Mouse (Mus musculus): ENCODE results near the gene Il11.

Gene Il11

DNA sequence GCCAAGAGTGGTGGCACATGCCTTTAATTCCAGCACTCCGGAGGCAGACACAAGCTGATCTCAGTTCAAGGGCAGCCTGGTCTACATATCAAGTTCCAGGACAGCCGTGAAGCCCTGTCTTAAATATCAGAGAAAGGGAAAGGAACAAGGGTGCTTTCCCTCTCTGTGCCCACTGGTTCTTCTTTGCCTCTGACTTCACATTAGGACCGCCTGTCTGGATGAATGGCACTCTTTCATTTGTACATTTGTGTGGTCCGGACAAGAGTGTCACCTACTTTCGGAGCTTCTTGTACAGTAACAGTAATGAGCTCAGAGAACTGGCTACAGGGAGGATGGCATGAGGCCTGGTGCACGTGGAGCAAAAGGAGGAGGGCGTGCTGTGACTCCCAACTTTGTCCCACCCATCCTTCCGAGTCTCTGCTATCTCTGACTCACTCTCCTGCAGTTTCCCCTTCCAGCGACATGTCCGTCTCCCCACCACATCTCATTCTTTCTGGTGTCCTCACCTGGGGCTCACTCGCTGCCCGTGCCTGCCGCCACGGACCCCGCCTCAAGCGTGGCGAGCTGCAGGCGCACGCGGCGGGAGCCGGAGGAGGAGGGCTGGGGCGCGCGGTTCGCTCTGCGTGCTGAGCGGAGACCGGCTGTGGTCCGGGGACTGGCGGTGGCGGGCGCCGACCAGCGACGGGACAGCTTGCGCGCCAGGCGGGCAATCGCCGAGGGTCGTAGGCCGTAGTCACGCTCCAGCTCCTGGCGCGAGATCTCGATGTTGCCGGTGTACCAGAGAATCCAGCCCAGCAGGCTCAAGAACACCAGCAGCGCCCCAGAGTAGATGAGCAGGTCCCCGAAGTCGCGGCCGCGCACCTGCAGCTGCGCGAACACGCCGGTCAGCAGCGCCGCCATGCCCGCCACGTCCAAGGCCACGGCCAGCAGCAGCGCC lies 6.1 kb upstream of the Il11 start:
- no peak for DNase-seq (ENCODE audit: low spot score)

DNA sequence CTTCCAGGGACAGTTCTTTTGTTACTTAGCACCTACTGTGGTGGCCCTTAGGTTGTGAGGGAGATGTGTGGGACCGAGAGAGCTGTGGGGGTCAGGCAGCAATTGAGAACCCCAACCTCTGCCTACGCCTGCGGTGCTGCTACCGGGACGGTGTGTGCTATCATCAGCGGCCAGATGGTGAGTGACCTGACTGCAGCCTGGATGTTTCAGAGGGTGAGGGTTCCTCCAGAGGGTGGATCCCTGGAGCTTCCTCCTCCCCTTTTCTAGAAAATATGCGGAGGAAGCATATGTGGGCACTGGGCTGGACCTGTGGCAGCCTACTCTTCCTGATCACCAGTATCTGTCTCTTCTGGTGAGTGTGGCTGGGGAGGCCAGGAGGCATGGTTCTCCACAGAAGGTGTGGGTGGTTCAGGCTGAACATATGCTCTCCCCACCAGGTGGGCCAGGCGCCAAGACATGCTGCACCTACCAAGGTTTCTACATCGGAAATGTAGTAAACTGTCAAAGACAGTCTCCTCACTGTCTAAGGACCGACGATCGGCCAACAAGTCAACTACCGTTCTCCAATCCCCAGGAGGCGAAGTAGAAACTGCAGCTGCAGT lies 1.1 kb upstream of the Il11 start:
- DNase-seq (ENCODE audit: low spot score), result no peak

DNA sequence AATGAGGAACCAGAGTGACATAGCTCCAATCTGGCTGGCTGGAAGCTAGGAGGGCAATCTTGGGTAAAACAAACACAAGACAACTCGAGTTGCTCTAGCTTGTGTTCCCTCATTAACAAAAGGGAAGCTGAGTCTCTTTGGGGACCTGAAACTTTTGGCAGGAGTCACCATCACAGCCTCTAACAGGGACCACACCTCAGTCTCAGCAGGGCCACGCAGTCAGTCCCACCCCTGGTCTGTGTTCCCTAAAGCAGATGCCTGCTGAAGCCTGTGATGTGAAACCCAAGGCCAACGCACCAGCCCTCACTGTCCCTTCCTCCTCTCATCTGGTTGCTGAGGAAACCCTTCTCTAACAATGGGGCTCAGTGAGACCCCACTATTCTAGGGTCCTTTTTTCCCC lies 529 bp downstream of the Il11 start:
- DNase-seq (ENCODE audit: low spot score), result no peak

DNA sequence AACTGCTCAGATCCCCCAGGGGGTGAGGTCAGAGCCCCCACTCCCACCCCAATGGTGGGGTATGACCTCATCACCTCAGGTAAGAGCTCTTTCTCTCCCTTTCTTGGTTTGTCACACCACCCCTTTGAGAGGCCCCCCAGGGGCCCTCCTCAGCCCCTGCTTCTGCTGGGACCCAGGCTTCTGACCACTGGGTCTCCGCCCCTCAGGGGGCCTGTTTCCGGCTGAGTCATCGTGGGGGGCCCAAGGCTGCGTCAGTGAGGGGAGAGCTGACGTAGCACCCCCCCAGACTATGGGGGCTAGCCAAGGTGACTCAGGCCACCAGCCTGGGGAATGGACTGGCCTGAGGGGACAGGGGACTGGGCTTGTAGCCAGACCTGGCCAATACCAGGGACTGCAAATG lies 2.7 kb downstream of the Il11 start:
- no peak for DNase-seq (ENCODE audit: low spot score)

DNA sequence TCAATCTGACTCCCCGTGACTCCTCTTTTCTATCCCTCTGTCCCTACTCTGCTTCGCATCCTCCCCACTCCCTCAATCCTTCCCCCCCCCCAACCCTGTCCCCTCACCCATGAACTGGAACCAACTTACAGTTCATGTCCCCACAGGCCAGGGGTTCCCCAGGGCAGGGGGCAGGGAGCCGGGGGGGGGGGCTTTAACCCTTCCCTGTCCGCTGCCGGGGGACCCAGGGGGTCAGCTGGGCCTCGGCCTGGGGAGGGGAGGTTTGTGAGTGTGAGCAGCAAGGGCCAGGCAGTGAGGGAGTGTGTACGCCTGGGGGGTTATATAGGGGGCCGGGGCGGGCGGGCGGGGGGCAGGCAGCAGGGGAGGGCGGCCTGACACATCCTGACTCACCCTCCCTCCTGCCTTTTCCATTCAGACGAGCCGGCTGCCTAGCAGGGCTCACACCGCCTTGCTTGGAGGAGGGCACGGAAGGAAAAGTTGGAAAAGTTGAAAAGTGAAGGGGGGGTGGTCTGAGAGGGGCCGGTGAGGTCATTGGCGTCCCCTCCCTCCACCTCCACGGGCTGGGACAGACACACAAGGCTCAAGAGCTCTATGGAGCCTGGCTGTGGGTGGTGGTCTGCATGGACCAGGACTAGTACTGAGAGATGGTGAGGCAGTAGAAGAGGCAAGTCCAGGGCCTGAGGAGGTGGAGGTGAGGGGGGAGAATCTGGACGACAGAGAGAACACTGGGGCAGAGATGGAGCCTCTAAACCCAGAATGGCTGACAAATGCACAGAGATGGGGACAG lies 4.6 kb downstream of the Il11 start:
- no peak for DNase-seq (ENCODE audit: low spot score)

DNA sequence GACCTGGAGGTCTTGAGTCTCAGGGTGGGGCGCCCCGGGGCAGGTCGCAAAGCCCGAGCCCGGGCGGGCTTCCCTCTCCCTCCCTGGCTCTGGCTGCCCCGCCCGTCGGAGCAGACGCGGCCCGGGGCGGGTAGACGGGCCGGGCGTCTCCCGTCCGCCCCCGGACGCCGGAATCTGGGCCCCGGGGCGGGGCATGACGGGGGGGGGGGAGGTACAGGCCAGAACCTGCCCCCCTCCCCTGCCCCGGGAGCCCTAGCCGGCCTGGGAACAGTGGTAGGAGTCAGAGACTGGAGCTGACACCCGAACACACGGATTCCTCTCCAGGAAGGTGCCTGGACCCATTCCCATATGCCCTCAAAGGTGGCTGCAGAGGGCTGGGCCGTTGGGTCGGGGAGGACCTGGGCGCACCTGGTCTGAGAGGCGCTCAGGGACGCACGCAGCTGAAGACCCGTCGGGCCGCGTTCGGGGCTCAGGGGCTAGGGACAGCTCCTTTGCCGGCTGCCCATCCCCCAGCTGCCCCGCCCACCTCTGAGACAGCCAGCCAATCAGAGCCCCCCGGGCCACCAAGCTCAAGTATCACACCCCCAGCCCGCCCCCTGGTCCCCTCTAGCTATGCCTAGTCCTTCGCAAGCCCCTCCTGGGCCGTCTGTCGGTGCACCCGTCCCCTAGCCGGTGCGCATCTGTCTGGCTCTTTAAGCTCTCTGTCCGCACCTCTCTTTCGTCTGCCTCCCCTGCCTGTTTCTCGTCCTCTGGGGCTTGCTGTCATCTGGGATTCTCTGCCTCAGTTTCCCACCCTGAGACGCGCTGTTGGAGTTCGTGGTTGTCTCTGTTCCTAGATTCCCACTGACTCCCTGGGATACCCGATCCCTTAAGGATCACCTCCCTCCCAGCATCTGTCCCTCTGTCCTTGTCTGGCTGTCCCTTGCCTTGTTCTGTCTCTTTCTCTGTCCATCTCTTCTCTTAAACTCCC lies 5.5 kb downstream of the Il11 start:
- no peak for DNase-seq (ENCODE audit: low spot score)

- no peak for DNase-seq (ENCODE audit: low spot score)
Observed at GRCm38 (mm10) chr7:4776131-4776530, 6.5 kb downstream of the Il11 start.

- DNase-seq (ENCODE audit: low spot score), result no peak
Observed at GRCm38 (mm10) chr7:4771202-4771601, 11.5 kb downstream of the Il11 start, which contains the start of gene Fam71e2. TSS of gene Fam71e2 (minus strand) at chr7:4771302.

DNA sequence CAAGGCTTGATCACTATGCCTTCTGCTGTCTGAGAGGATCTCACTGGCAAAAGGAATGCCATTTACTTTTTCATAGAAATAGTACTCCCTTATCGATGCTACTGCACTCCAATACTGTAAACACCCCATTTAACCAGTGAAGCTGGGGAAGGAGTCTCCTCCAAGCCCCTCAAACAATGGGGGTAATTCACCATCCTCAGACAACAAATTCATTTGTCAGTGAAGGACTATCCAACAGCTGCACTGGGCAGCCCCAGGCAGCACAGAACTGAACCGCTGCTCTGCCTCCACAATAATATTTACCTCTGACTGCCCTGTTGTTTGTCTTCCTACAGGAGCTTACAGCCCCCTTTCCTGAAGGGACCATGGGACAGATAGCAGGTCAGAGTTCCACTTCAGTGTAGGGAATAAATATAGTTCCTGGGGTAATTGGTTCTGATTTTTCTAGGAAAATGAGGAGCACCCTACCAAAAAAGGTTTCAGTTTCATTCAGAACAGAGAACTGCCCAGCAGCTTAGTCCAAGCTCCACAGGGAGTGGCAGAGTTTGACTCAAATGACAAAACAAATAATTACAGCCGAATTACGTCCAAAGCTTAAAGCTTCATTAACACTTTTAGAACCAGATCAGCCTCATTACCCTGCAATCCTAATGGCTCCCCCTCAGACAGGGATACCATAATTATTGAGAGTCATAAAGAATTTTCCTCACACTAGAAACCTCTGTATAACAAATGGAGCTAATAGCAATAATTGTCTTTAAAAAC lies 17.5 kb downstream of the Il11 start:
- no peak for DNase-seq (ENCODE audit: low spot score)

- DNase-seq (ENCODE audit: low spot score), result no peak
Observed at GRCm38 (mm10) chr7:4759670-4760069, 23.0 kb downstream of the Il11 start.

GRCm38 (mm10) chr7:4752821-4753570 lies 29.7 kb downstream of the Il11 start, which contains the start of gene Cox6b2:
TSS of gene Cox6b2 (minus strand) at chr7:4753094.
- DNase-seq (ENCODE audit: low spot score), result peak; percentile 18

DNA sequence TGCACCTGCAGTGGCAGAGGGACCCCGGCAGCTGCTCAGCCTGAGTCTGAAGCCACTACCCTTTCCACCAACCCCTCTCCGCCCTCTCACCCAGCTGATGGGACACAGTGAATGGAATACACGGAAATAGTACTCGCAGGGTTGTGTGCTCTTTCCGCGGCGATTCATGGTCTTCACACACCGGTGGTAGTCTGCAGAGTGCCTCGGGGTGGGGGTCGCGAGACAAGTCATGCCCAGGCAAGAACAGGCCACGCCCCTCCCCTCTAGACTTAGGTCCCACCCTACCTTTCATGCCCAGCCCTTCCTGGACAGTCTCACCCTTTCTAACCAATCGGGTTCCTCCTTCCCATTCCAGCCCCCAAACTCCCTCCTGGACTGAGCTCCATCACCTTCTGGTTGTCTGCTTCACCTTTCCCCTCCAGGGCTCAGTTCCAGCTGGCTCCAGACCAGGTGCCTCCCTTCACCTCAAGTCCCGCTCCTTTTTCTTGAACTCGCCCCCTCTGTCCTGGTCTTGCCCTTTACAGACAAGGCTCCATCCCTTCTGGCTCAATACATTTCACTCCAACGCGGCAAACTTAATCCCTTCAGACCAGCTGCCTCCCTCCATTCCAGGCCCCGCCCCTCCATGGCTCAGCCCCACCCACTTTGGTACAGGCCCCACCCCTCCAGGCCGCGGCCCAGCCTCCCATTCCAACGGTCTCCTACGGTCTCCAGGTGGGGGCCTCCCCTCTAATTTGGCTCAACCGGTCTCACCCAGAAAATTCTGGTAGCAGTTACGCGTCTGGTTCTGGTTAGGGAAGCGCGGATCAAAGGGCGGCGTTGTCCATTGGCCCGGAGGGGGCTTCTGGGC lies 30.5 kb downstream of the Il11 start:
- DNase-seq (ENCODE audit: low spot score), result no peak

GRCm38 (mm10) chr7:4749169-4749568 lies 33.5 kb downstream of the Il11 start:
- no peak for DNase-seq (ENCODE audit: low spot score)

GRCm38 (mm10) chr7:4748321-4748720 lies 34.3 kb downstream of the Il11 start:
- DNase-seq (ENCODE audit: low spot score), result no peak

- no peak for DNase-seq (ENCODE audit: low spot score)
Observed at GRCm38 (mm10) chr7:4747156-4747899, 35.3 kb downstream of the Il11 start.

GRCm38 (mm10) chr7:4746326-4746980 lies 36.2 kb downstream of the Il11 start:
- DNase-seq (ENCODE audit: low spot score), result no peak

- DNase-seq (ENCODE audit: low spot score), result no peak
Observed at GRCm38 (mm10) chr7:4744886-4745285, 37.8 kb downstream of the Il11 start.

DNA sequence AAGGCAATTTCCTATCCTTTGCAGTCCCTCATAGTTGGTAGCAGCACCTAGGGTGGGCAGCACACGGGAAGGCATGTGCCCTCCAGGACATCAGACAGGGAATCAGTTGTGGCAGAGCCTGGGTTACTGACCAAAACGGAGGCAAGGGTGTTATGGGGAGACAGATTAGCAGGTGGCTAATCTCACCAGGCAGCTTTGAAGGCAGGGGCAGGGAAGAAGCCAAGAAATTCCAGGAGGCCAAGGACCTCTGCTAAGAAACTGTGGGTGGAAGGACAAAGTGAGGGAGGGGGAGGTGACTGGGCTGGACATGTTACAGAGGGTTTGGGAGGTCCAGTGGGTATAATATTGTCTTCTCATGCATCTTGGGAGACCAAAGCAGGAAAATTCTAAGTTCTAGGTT lies 39.3 kb downstream of the Il11 start:
- DNase-seq (ENCODE audit: low spot score), result no peak
